Mouse (Mus musculus) myocyte (in vitro differentiated cells): ENCODE results near the gene Fkbp1a.

ENCODE experiments used
- CEBPB ChIP-seq: IDR thresholded peaks from 2 replicates; pipeline ENCODE4 v1.6.1; 2011; ENCODE audit warnings: mild to moderate bottlenecking, moderate library complexity; ENCODE audit not compliant: poor library complexity, insufficient read depth, severe bottlenecking
- E2F4 ChIP-seq: IDR thresholded peaks from one replicate; pipeline ENCODE4 v1.6.1; 2011; ENCODE audit warnings: mild to moderate bottlenecking, control low read depth, moderate library complexity; ENCODE audit not compliant: insufficient read depth
- MAX ChIP-seq: IDR thresholded peaks from one replicate; pipeline ENCODE4 v1.6.1; 2011; ENCODE audit warnings: low read depth, mild to moderate bottlenecking, control low read depth
- MYOG ChIP-seq, 3 experiments: IDR thresholded peaks; one replicate each; pipeline ENCODE4 v1.6.1; 2011; ENCODE audit warnings: control low read depth in 2 of 3, low read depth in 2 of 3, mild to moderate bottlenecking in 2 of 3; ENCODE audit not compliant: insufficient read length in 2 of 3, control insufficient read depth in 1 of 3, insufficient read depth in 1 of 3
- POLR2A ChIP-seq: IDR thresholded peaks from one replicate; pipeline ENCODE4 v1.6.1; 2011; ENCODE audit warnings: low read depth, mild to moderate bottlenecking, control low read depth, moderate library complexity; ENCODE audit not compliant: insufficient read length
- POLR2AphosphoS2 ChIP-seq: IDR thresholded peaks from one replicate; pipeline ENCODE4 v1.6.1; 2011; ENCODE audit warnings: low read depth, control low read depth; ENCODE audit not compliant: insufficient read length
- SRF ChIP-seq: IDR thresholded peaks from one replicate; pipeline ENCODE4 v1.6.1; 2011; ENCODE audit warnings: low read depth; ENCODE audit not compliant: control insufficient read depth, insufficient read length
- TCF12 ChIP-seq: IDR thresholded peaks from one replicate; pipeline ENCODE4 v1.6.1; 2011; ENCODE audit warnings: mild to moderate bottlenecking, control low read depth; ENCODE audit not compliant: poor library complexity, insufficient read depth, severe bottlenecking
- TCF3 ChIP-seq: IDR thresholded peaks from one replicate; pipeline ENCODE4 v1.6.1; 2011; ENCODE audit warnings: low read depth, control low read depth; ENCODE audit not compliant: insufficient read length

- TF ChIP-seq POLR2A, result no peak
- no peak for TF ChIP-seq TCF12
- no peak for TF ChIP-seq MYOG (IDR thresholded peaks at IDR 0.05; ENCODE audit: control insufficient read depth in 1 of 3, insufficient read depth in 1 of 3, insufficient read length in 2 of 3, low read depth in 2 of 3)
- TF ChIP-seq CEBPB, result no peak
- TF ChIP-seq MAX, result no peak
- TF ChIP-seq TCF3, result no peak
- TF ChIP-seq E2F4, result no peak
- TF ChIP-seq SRF, result no peak
- TF ChIP-seq POLR2AphosphoS2, result no peak
These were observed 59.8 kb downstream of the Fkbp1a start for GRCm38 (mm10) chr2:151602106-151602505.
